Mouse (Mus musculus) yolk sac, embryonic 10.5 days (tissue): ENCODE measurements around the gene Tfe3.
"Not testable (repeated sequence)": the region's sequence is repeated elsewhere in the genome, so short reads cannot be mapped to it uniquely, and the experiment has no call there.

ENCODE experiments used
- DNase-seq: peaks from one replicate; pipeline ENCODE4 v3.0.0-alpha.2; 2017; ENCODE audit warnings: low spot score

Tfe3 gene

GRCm38 (mm10) chrX:7750432-7751116 is 11.8 kb upstream of the Tfe3 start, which contains the start of gene Ccdc120:
Gene Ccdc120 (minus strand): TSS chrX:7750905.
- DNase-seq, result peak; percentile 67

- not testable (repeated sequence) for DNase-seq
Measured at GRCm38 (mm10) chrX:7753627-7754026, 8.7 kb upstream of the Tfe3 start.

- DNase-seq, result no peak
Measured at GRCm38 (mm10) chrX:7762921-7763197, 499 bp downstream of the Tfe3 start.

GRCm38 (mm10) chrX:7763631-7764393 is 1.5 kb downstream of the Tfe3 start:
- peak; percentile 70 for DNase-seq

- no peak for DNase-seq
Measured at GRCm38 (mm10) chrX:7764657-7765280, 2.4 kb downstream of the Tfe3 start.

- no peak for DNase-seq
Measured at GRCm38 (mm10) chrX:7765281-7765670, 2.9 kb downstream of the Tfe3 start.

GRCm38 (mm10) chrX:7765764-7766163 is 3.4 kb downstream of the Tfe3 start:
- DNase-seq, result peak; percentile 89

- no peak for DNase-seq
Measured at GRCm38 (mm10) chrX:7769302-7770017, 7.1 kb downstream of the Tfe3 start.

GRCm38 (mm10) chrX:7772766-7773165 is 10.4 kb downstream of the Tfe3 start:
- no peak for DNase-seq

- DNase-seq, result no peak
Measured at GRCm38 (mm10) chrX:7775501-7776205, 13.3 kb downstream of the Tfe3 start.

- no peak for DNase-seq
Measured at GRCm38 (mm10) chrX:7776329-7777082, 14.1 kb downstream of the Tfe3 start.

- peak; percentile 49 for DNase-seq
Measured at GRCm38 (mm10) chrX:7778450-7779244, 16.3 kb downstream of the Tfe3 start.

GRCm38 (mm10) chrX:7779294-7779693 is 16.9 kb downstream of the Tfe3 start:
- DNase-seq, result no peak

- no peak for DNase-seq
Measured at GRCm38 (mm10) chrX:7782603-7783092, 20.3 kb downstream of the Tfe3 start.

- peak; percentile 74 for DNase-seq
Measured at GRCm38 (mm10) chrX:7789542-7790136, 27.3 kb downstream of the Tfe3 start, which contains the start of gene Gripap1. Gene Gripap1 (plus strand): TSS chrX:7789765.

GRCm38 (mm10) chrX:7790309-7790708 is 27.9 kb downstream of the Tfe3 start:
- no peak for DNase-seq

- DNase-seq, result no peak
Measured at GRCm38 (mm10) chrX:7793361-7793760, 31.0 kb downstream of the Tfe3 start.

- DNase-seq, result peak; percentile 27
Measured at GRCm38 (mm10) chrX:7795016-7795415, 32.7 kb downstream of the Tfe3 start.

GRCm38 (mm10) chrX:7797327-7797726 is 35.0 kb downstream of the Tfe3 start:
- peak; percentile 62 for DNase-seq

- DNase-seq, result not testable (repeated sequence)
Measured at GRCm38 (mm10) chrX:7802157-7802556, 39.8 kb downstream of the Tfe3 start.
